Mouse (Mus musculus) small intestine, adult 2 months (tissue): ENCODE data around the gene Akt2.

Source experiments
- CTCF ChIP-seq: fragments of 200-500 bp; IDR thresholded peaks from 2 replicates; pipeline ENCODE4 v1.5.1; 2012; ENCODE audit warnings: low read depth, mild to moderate bottlenecking, control low read depth, inconsistent platforms, low read length, moderate library complexity, mixed read lengths; ENCODE audit not compliant: insufficient replicate concordance, insufficient read length; ENCODE audit errors: extremely low read depth
- POLR2A ChIP-seq: fragments of 200-500 bp; IDR thresholded peaks from 2 replicates; pipeline ENCODE4 v1.6.1; 2012; ENCODE audit warnings: low read depth, mild to moderate bottlenecking, control low read depth, inconsistent platforms, low read length, moderate library complexity

DNA sequence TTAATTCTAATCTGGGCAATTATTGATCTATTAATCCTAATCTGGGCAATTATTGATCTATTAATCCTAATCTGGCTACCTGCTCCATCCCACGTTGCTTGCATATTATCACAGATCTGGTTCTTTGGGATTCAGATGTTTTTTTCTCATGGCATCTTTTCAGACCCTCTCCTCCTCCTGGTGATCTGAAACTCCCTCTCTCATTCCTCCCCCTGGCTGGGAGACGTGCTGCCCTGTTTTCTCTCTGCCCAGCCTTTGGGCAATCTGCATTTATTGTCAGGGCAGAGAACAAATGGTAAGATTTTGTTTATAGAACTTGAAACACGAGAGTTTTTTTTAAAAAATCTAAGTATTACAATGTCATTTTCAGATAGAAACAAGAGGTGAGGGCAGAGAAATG is 96.5 kb downstream of the Akt2 start:
- no peak for TF ChIP-seq CTCF
- TF ChIP-seq POLR2A = no peak
